Mouse (Mus musculus): ENCODE results near the gene Ddx39b. TPM values are rescaled to one million over a fixed set of nuclear protein-coding genes. Genes with fewer than 3 reads are reported as not detected.

Ddx39b gene
- polyA plus RNA-seq, 2 experiments: 127 to 199 TPM

- 75% methylated on average over 13 of the region's 13 CpGs for WGBS (ENCODE audit: insufficient replicate concordance)
- Histone ChIP-seq H3K9ac (replicated peaks) (no peak overlapping the region), H3K4me2 (ENCODE audit: low read depth) (no peak overlapping the region), H3K4me3 (ENCODE audit: insufficient read depth in 1 of 2, low read depth in 2 of 2, low read length in 2 of 2) (no peak overlapping the region), H3K4me1 (replicated peaks; ENCODE audit: control insufficient read depth in 2 of 2, insufficient read depth in 2 of 2, low read length in 1 of 2) (peaks cover 3 to 20% of the 10 kb centered on the region in 2 experiments), H3K9me3 (ENCODE audit: control insufficient read depth, low read length) (no peaks in the 10 kb centered on the region), H3K27ac (no peak overlapping the region), H3K27me3 (ENCODE audit: control insufficient read depth, insufficient read depth, low read length) (no peaks in the 10 kb centered on the region), H3K36me3 (replicated peaks; ENCODE audit: control insufficient read depth, insufficient read depth, low read depth) (no peaks in the 10 kb centered on the region)
- ATAC-seq (ENCODE audit: insufficient read depth): no peak
- no peak for DNase-seq (ENCODE audit: low read depth in 3 of 3, low spot score in 3 of 3)
- no peak for TF ChIP-seq CTCF (IDR thresholded peaks at IDR 0.05; ENCODE audit: low read depth)
- TF ChIP-seq EP300 (IDR thresholded peaks at IDR 0.05; ENCODE audit: low read depth): no peak
Observed at GRCm38 (mm10) chr17:35261651-35262050, 20.1 kb downstream of the Ddx39b start.

DNA sequence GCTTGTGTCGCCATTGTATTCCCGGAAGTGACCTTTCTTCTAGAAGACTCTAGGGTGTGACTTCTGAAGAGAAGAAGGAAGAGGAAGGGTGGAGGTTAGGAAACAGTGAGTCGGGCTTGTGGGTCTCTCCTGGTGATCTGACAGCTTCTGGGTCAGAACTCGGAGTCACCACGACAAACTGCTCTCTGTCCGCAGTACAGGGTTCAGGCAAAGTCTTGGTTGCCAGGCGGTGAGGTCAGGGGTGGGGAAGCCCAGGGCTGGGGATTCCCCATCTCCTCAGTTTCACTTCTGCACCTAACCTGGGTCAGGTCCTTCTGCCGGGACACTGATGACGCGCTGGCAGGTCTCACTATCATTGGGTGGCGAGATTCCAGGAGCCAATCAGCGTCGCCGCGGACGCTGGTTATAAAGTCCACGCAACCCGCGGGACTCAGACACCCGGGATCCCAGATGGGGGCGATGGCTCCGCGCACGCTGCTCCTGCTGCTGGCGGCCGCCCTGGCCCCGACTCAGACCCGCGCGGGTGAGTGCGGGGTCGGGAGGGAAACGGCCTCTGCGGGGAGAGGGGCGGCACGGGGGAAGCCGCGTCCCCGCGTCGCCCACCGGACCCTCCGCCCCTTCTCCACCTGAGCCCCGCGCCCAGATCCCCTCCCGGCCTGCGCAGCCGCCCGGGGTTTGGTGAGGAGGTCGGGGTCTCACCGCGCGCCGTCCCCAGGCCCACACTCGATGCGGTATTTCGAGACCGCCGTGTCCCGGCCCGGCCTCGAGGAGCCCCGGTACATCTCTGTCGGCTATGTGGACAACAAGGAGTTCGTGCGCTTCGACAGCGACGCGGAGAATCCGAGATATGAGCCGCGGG lies 21.3 kb downstream of the Ddx39b start, which contains the start of gene H2-D1:
Gene H2-D1 (plus strand): TSS at position 67 of the 859 bp plus-strand sequence.
- peak; percentile 86 for ATAC-seq (ENCODE audit: insufficient read depth)
- H3K9me3 ChIP-seq (ENCODE audit: control insufficient read depth, low read length): no peaks in the 10 kb centered on the region
- H3K27me3 ChIP-seq (ENCODE audit: control insufficient read depth, insufficient read depth, low read length): no peaks in the 10 kb centered on the region
- H3K9ac ChIP-seq (replicated peaks): peak within 1 kb of the TSS; percentile 68
- peaks cover 3 to 12% of the 10 kb centered on the region in 2 experiments for H3K4me1 ChIP-seq (replicated peaks; ENCODE audit: control insufficient read depth in 2 of 2, insufficient read depth in 2 of 2, low read length in 1 of 2)
- TF ChIP-seq EP300 (IDR thresholded peaks at IDR 0.05; ENCODE audit: low read depth): no peak
- TF ChIP-seq CTCF (IDR thresholded peaks at IDR 0.05; ENCODE audit: low read depth): no peak
- no peak within 1 kb of the TSS for H3K27ac ChIP-seq
- under 1% methylated on average over 73 of the region's 73 CpGs for WGBS (ENCODE audit: insufficient replicate concordance)
- H3K4me3 ChIP-seq (ENCODE audit: insufficient read depth in 1 of 2, low read depth in 2 of 2, low read length in 2 of 2): peak within 1 kb of the TSS; percentile 75 to 83
- H3K36me3 ChIP-seq (replicated peaks; ENCODE audit: control insufficient read depth, insufficient read depth, low read depth): no peaks in the 10 kb centered on the region
- peak; percentile 82 to 89 (median 83) for DNase-seq (ENCODE audit: low read depth in 3 of 3, low spot score in 3 of 3)
- peak within 1 kb of the TSS; percentile 99 for H3K4me2 ChIP-seq (ENCODE audit: low read depth)

GRCm38 (mm10) chr17:35263523-35263883 lies 22.0 kb downstream of the Ddx39b start:
- H3K36me3 ChIP-seq (replicated peaks; ENCODE audit: control insufficient read depth, insufficient read depth, low read depth): no peaks in the 10 kb centered on the region
- H3K4me3 ChIP-seq (ENCODE audit: insufficient read depth in 1 of 2, low read depth in 2 of 2, low read length in 2 of 2): peak overlapping the region; percentile 75 to 83
- H3K27me3 ChIP-seq (ENCODE audit: control insufficient read depth, insufficient read depth, low read length): no peaks in the 10 kb centered on the region
- WGBS (ENCODE audit: insufficient replicate concordance): 2% methylated on average over 31 of the region's 31 CpGs
- DNase-seq (ENCODE audit: low read depth in 3 of 3, low spot score in 3 of 3): no peak
- peaks cover 3 to 11% of the 10 kb centered on the region in 2 experiments for H3K4me1 ChIP-seq (replicated peaks; ENCODE audit: control insufficient read depth in 2 of 2, insufficient read depth in 2 of 2, low read length in 1 of 2)
- H3K9me3 ChIP-seq (ENCODE audit: control insufficient read depth, low read length): no peaks in the 10 kb centered on the region
- peak overlapping the region; percentile 99 for H3K4me2 ChIP-seq (ENCODE audit: low read depth)
- ATAC-seq (ENCODE audit: insufficient read depth): peak; percentile 29
- peak overlapping the region; percentile 68 for H3K9ac ChIP-seq (replicated peaks)
- no peak overlapping the region for H3K27ac ChIP-seq
- TF ChIP-seq EP300 (IDR thresholded peaks at IDR 0.05; ENCODE audit: low read depth) (no peak), CTCF (IDR thresholded peaks at IDR 0.05; ENCODE audit: low read depth) (no peak)

DNA sequence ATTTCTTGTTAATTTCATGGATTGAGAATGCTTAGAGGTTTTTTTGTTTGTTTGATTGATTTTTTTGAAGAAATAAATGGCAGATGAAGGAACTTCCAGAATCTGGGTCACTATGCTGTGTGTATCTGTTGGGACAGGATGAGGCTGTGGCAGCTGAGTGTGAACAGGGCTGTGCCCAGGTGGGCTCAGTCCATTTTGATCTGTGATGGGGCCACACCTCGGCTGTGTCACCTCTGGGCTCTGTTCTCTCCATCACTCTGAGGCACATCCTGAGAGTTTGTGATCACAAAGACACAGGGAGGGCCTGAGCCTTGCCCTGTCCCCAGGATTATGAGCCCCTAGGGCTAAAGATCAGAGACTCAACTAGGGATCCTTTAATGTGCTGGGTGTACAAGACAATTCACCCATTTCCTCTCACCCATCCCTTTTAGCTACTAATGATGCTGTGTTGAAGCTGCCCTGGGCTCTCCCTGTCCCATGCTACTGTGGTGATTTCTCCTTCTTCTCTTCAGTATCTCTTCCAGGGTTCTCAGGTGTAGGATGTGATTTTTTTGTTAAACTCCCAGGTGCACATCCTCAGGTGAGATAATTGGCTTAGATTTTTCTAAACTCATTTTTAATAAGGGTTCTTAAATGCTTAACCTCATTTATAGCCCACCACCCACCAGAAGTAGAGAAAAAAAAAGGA lies 26.0 kb downstream of the Ddx39b start:
- WGBS (ENCODE audit: insufficient replicate concordance): 47% methylated on average over 1 of the region's 1 CpGs
- DNase-seq (ENCODE audit: low read depth in 3 of 3, low spot score in 3 of 3) (no peak), ATAC-seq (ENCODE audit: insufficient read depth) (no peak)
- peaks cover 0 to under 1% of the 10 kb centered on the region in 2 experiments; a peak in 3 of 4 replicates for H3K4me1 ChIP-seq (replicated peaks; ENCODE audit: control insufficient read depth in 2 of 2, insufficient read depth in 2 of 2, low read length in 1 of 2)
- no peak overlapping the region for H3K4me2 ChIP-seq (ENCODE audit: low read depth)
- no peaks in the 10 kb centered on the region for H3K9me3 ChIP-seq (ENCODE audit: control insufficient read depth, low read length)
- H3K27me3 ChIP-seq (ENCODE audit: control insufficient read depth, insufficient read depth, low read length): no peaks in the 10 kb centered on the region
- no peaks in the 10 kb centered on the region for H3K36me3 ChIP-seq (replicated peaks; ENCODE audit: control insufficient read depth, insufficient read depth, low read depth)
- H3K4me3 ChIP-seq (ENCODE audit: insufficient read depth in 1 of 2, low read depth in 2 of 2, low read length in 2 of 2): no peak overlapping the region
- no peak overlapping the region for H3K27ac ChIP-seq
- no peak overlapping the region for H3K9ac ChIP-seq (replicated peaks)
- TF ChIP-seq EP300 (IDR thresholded peaks at IDR 0.05; ENCODE audit: low read depth) (no peak), CTCF (IDR thresholded peaks at IDR 0.05; ENCODE audit: low read depth) (no peak)
